Mouse (Mus musculus): ENCODE data around the gene Fdxacb1. TPM values are rescaled to one million over a fixed set of nuclear protein-coding genes. Genes with fewer than 3 reads are reported as not detected.

Gene Fdxacb1
- polyA plus RNA-seq, 1 experiment = 9.3 TPM

GRCm38 (mm10) chr9:50727925-50728651 is 39.9 kb upstream of the Fdxacb1 start:
- Histone ChIP-seq H3K4me1 (ENCODE audit: control insufficient read depth, insufficient read depth, low read length) (no peaks in the 10 kb centered on the region), H3K27ac (ENCODE audit: insufficient read depth, low read length) (no peak overlapping the region), H3K4me3 (ENCODE audit: insufficient read depth, low read length) (peak overlapping the region; percentile 46)
- peak; percentile 15; the same call in 1 of the 2 replicates for TF ChIP-seq POLR2A (IDR thresholded peaks at IDR 0.05; ENCODE audit: low read depth, low read length)
- TF ChIP-seq CTCF (IDR thresholded peaks at IDR 0.05; ENCODE audit: borderline replicate concordance, insufficient read depth, low read length) = no peak

- Histone ChIP-seq H3K4me1 (ENCODE audit: control insufficient read depth, insufficient read depth, low read length) (no peaks in the 10 kb centered on the region), H3K27ac (ENCODE audit: insufficient read depth, low read length) (no peak overlapping the region), H3K4me3 (ENCODE audit: insufficient read depth, low read length) (no peak overlapping the region)
- no peak for TF ChIP-seq CTCF (IDR thresholded peaks at IDR 0.05; ENCODE audit: borderline replicate concordance, insufficient read depth, low read length)
- no peak for TF ChIP-seq POLR2A (IDR thresholded peaks at IDR 0.05; ENCODE audit: low read depth, low read length)
Measured at GRCm38 (mm10) chr9:50729600-50729999, 38.4 kb upstream of the Fdxacb1 start.

- TF ChIP-seq CTCF (IDR thresholded peaks at IDR 0.05; ENCODE audit: borderline replicate concordance, insufficient read depth, low read length) (no peak), POLR2A (IDR thresholded peaks at IDR 0.05; ENCODE audit: low read depth, low read length) (no peak)
- Histone ChIP-seq H3K4me3 (ENCODE audit: insufficient read depth, low read length) (no peak overlapping the region), H3K27ac (ENCODE audit: insufficient read depth, low read length) (no peak overlapping the region), H3K4me1 (ENCODE audit: control insufficient read depth, insufficient read depth, low read length) (no peaks in the 10 kb centered on the region)
Measured at GRCm38 (mm10) chr9:50732560-50732959, 35.5 kb upstream of the Fdxacb1 start.

- TF ChIP-seq POLR2A (IDR thresholded peaks at IDR 0.05; ENCODE audit: low read depth, low read length) = no peak
- TF ChIP-seq CTCF (IDR thresholded peaks at IDR 0.05; ENCODE audit: borderline replicate concordance, insufficient read depth, low read length) = peak; percentile 37; the same call in 1 of the 2 replicates
- no peak overlapping the region for H3K27ac ChIP-seq (ENCODE audit: insufficient read depth, low read length)
- H3K4me3 ChIP-seq (ENCODE audit: insufficient read depth, low read length) = no peak overlapping the region
- no peaks in the 10 kb centered on the region for H3K4me1 ChIP-seq (ENCODE audit: control insufficient read depth, insufficient read depth, low read length)
Measured at GRCm38 (mm10) chr9:50734989-50735388, 33.0 kb upstream of the Fdxacb1 start.

GRCm38 (mm10) chr9:50738914-50739870 is 28.8 kb upstream of the Fdxacb1 start, which contains the start of gene Dixdc1:
TSS of gene Dixdc1 (minus strand) at chr9:50739517.
- H3K4me3 ChIP-seq (ENCODE audit: insufficient read depth, low read length) = peak within 1 kb of the TSS; percentile 33
- no peaks in the 10 kb centered on the region; the same call in 1 of the 2 replicates for H3K4me1 ChIP-seq (ENCODE audit: control insufficient read depth, insufficient read depth, low read length)
- TF ChIP-seq POLR2A (IDR thresholded peaks at IDR 0.05; ENCODE audit: low read depth, low read length) (no peak), CTCF (IDR thresholded peaks at IDR 0.05; ENCODE audit: borderline replicate concordance, insufficient read depth, low read length) (no peak)
- no peak within 1 kb of the TSS for H3K27ac ChIP-seq (ENCODE audit: insufficient read depth, low read length)

GRCm38 (mm10) chr9:50740867-50741784 is 26.9 kb upstream of the Fdxacb1 start:
- H3K4me3 ChIP-seq (ENCODE audit: insufficient read depth, low read length) = no peak overlapping the region
- H3K4me1 ChIP-seq (ENCODE audit: control insufficient read depth, insufficient read depth, low read length) = no peaks in the 10 kb centered on the region; the same call in 1 of the 2 replicates
- no peak overlapping the region for H3K27ac ChIP-seq (ENCODE audit: insufficient read depth, low read length)
- TF ChIP-seq CTCF (IDR thresholded peaks at IDR 0.05; ENCODE audit: borderline replicate concordance, insufficient read depth, low read length) = no peak
- no peak for TF ChIP-seq POLR2A (IDR thresholded peaks at IDR 0.05; ENCODE audit: low read depth, low read length)

- H3K4me3 ChIP-seq (ENCODE audit: insufficient read depth, low read length) = no peak overlapping the region
- TF ChIP-seq POLR2A (IDR thresholded peaks at IDR 0.05; ENCODE audit: low read depth, low read length) = no peak
- TF ChIP-seq CTCF (IDR thresholded peaks at IDR 0.05; ENCODE audit: borderline replicate concordance, insufficient read depth, low read length) = no peak
- no peak overlapping the region for H3K27ac ChIP-seq (ENCODE audit: insufficient read depth, low read length)
- H3K4me1 ChIP-seq (ENCODE audit: control insufficient read depth, insufficient read depth, low read length) = no peaks in the 10 kb centered on the region; the same call in 1 of the 2 replicates
Measured at GRCm38 (mm10) chr9:50742261-50742660, 25.8 kb upstream of the Fdxacb1 start.

GRCm38 (mm10) chr9:50742744-50743143 is 25.3 kb upstream of the Fdxacb1 start:
- no peak for TF ChIP-seq CTCF (IDR thresholded peaks at IDR 0.05; ENCODE audit: borderline replicate concordance, insufficient read depth, low read length)
- TF ChIP-seq POLR2A (IDR thresholded peaks at IDR 0.05; ENCODE audit: low read depth, low read length) = no peak

GRCm38 (mm10) chr9:50745806-50746205 is 22.2 kb upstream of the Fdxacb1 start:
- Histone ChIP-seq H3K4me1 (ENCODE audit: control insufficient read depth, insufficient read depth, low read length) (peaks cover 4% of the 10 kb centered on the region; the same call in 1 of the 2 replicates), H3K27ac (ENCODE audit: insufficient read depth, low read length) (no peak overlapping the region), H3K4me3 (ENCODE audit: insufficient read depth, low read length) (peak overlapping the region; percentile 36)
- TF ChIP-seq POLR2A (IDR thresholded peaks at IDR 0.05; ENCODE audit: low read depth, low read length) (no peak), CTCF (IDR thresholded peaks at IDR 0.05; ENCODE audit: borderline replicate concordance, insufficient read depth, low read length) (no peak)

More at GRCm38 (mm10) chr9:50742744-50743143, 25.3 kb upstream of the Fdxacb1 start:
- H3K4me1 ChIP-seq (ENCODE audit: control insufficient read depth, insufficient read depth, low read length) = no peaks in the 10 kb centered on the region; the same call in 1 of the 2 replicates
- no peak overlapping the region for H3K27ac ChIP-seq (ENCODE audit: insufficient read depth, low read length)
- no peak overlapping the region for H3K4me3 ChIP-seq (ENCODE audit: insufficient read depth, low read length)

Data from embryonic fibroblast, embryonic 13.5 days (primary cell).